Mouse (Mus musculus) heart, postnatal 0 days (tissue): ENCODE data around the gene Gmnc. TPM values are rescaled to one million over a fixed set of nuclear protein-coding genes. Genes with fewer than 3 reads are reported as not detected.

Source experiments
- ATAC-seq: fragments of 200-750 bp; cut with Nextera tagmentation; 2 replicates; pipeline ENCODE4 v1.8.0; 2017; ENCODE audit warnings: low read depth, moderate number of reproducible peaks, moderate library complexity; ENCODE audit not compliant: insufficient read depth
- DNase-seq: peaks from one replicate; pipeline ENCODE4 v3.0.0-alpha.2; 2016; ENCODE audit warnings: low spot score
- H3K27ac ChIP-seq: fragments of 300-500 bp; sonication (generic); 2 replicates; pipeline ENCODE4 v1.5.1; 2014; ENCODE audit warnings: low read depth, mild to moderate bottlenecking
- H3K27me3 ChIP-seq: fragments of 300-500 bp; sonication (generic); 2 replicates; pipeline ENCODE4 v1.6.1; 2014; ENCODE audit warnings: low read length, mixed read lengths; ENCODE audit not compliant: control insufficient read depth, insufficient read depth
- H3K36me3 ChIP-seq: fragments of 300-500 bp; sonication (generic); replicated peaks from 2 replicates; pipeline ENCODE4 v1.6.1; 2014; ENCODE audit warnings: low read length, mixed read lengths; ENCODE audit not compliant: control insufficient read depth, insufficient read depth
- H3K4me1 ChIP-seq: fragments of 300-500 bp; sonication (generic); 2 replicates; pipeline ENCODE4 v1.6.1; 2014; ENCODE audit warnings: antibody characterized with exemption; ENCODE audit not compliant: control insufficient read depth, insufficient read depth
- H3K4me2 ChIP-seq: fragments of 300-500 bp; sonication (generic); 2 replicates; pipeline ENCODE4 v1.6.1; 2014; ENCODE audit warnings: low read depth, mild to moderate bottlenecking, low read length, moderate library complexity
- H3K4me3 ChIP-seq: fragments of 300-500 bp; sonication (generic); 2 replicates; pipeline ENCODE4 v1.5.1; 2014; ENCODE audit warnings: low read depth, low read length
- H3K9ac ChIP-seq: fragments of 300-500 bp; sonication (generic); replicated peaks from 2 replicates; pipeline ENCODE4 v1.6.1; 2014; ENCODE audit warnings: low read depth, low read length, mixed read lengths
- H3K9me3 ChIP-seq: fragments of 300-500 bp; sonication (generic); replicated peaks from 2 replicates; pipeline ENCODE4 v1.6.1; 2016; ENCODE audit warnings: low read length; ENCODE audit not compliant: control insufficient read depth
- CTCF ChIP-seq: IDR thresholded peaks from 2 replicates; pipeline ENCODE4 v1.5.1; 2016; ENCODE audit warnings: antibody characterized with exemption, control low read depth, low read depth
- EP300 ChIP-seq: IDR thresholded peaks from 2 replicates; pipeline ENCODE4 v1.6.1; 2016; ENCODE audit warnings: antibody characterized with exemption, low read depth
- WGBS: fragments of 180-500 bp; shearing (Covaris S2); extraction: QIAGEN DNeasy Blood & Tissue Kit; methylation state at CpG from one replicate; pipeline ENCODE4 v1.1.7; 2014; 5-methylcytosine and 5-hydroxymethylcytosine counted together
- polyA plus RNA-seq: library from polyadenylated mRNA; unstranded; fragments of >200 nt; fragmentation: Nextera tagmentation; extraction: Ambion mirVana; gene quantifications from 2 replicates; pipeline ENCODE4 v1.2.1, GENCODE M21; 2015
- total RNA-seq: library from RNA; depleted of rRNA; stranded (reverse); fragments of >200 nt; gene quantifications from 2 replicates; pipeline ENCODE4 v1.2.3, GENCODE M21; 2014; ENCODE audit warnings: low replicate concordance; rRNA removed

Gene Gmnc
- total RNA-seq (not detected in 2 replicates), polyA plus RNA-seq (not detected in 2 replicates)

GRCm38 (mm10) chr16:26991477-26992300 is at the start of gene Gmnc:
TSS of gene Gmnc (minus strand) at chr16:26991652.
- H3K4me1 ChIP-seq: no peaks in the 10 kb centered on the region
- H3K4me2 ChIP-seq: no peak within 1 kb of the TSS
- no peak within 1 kb of the TSS for H3K9ac ChIP-seq
- ATAC-seq (no peak), DNase-seq (no peak)
- no peaks in the 10 kb centered on the region for H3K36me3 ChIP-seq
- H3K9me3 ChIP-seq: no peaks in the 10 kb centered on the region
- 52% methylated on average over 13 of the region's 13 CpGs for WGBS
- H3K4me3 ChIP-seq: no peak within 1 kb of the TSS
- no peak within 1 kb of the TSS for H3K27ac ChIP-seq
- TF ChIP-seq CTCF (no peak), EP300 (no peak)
- no peaks in the 10 kb centered on the region for H3K27me3 ChIP-seq

- DNase-seq: no peak
- Histone ChIP-seq H3K4me2 (no peak overlapping the region), H3K9me3 (no peaks in the 10 kb centered on the region), H3K27me3 (no peaks in the 10 kb centered on the region), H3K4me3 (no peak overlapping the region), H3K4me1 (no peaks in the 10 kb centered on the region), H3K36me3 (no peaks in the 10 kb centered on the region), H3K27ac (no peak overlapping the region), H3K9ac (no peak overlapping the region)
- TF ChIP-seq EP300: no peak
- no peak for TF ChIP-seq CTCF
- no peak for ATAC-seq
- 84% methylated on average over 2 of the region's 2 CpGs for WGBS
These were observed 35.8 kb upstream of the Gmnc start for GRCm38 (mm10) chr16:27027281-27027680.

GRCm38 (mm10) chr16:27026226-27026625 is 34.8 kb upstream of the Gmnc start:
- 66% methylated on average over 4 of the region's 4 CpGs for WGBS
- TF ChIP-seq EP300: no peak
- TF ChIP-seq CTCF: no peak
- no peak overlapping the region for H3K27ac ChIP-seq
- DNase-seq (no peak), ATAC-seq (no peak)
- no peak overlapping the region for H3K9ac ChIP-seq
- no peak overlapping the region for H3K4me2 ChIP-seq
- no peaks in the 10 kb centered on the region for H3K36me3 ChIP-seq
- no peaks in the 10 kb centered on the region for H3K27me3 ChIP-seq
- no peak overlapping the region for H3K4me3 ChIP-seq
- no peaks in the 10 kb centered on the region for H3K9me3 ChIP-seq
- H3K4me1 ChIP-seq: no peaks in the 10 kb centered on the region

GRCm38 (mm10) chr16:27022746-27023145 is 31.3 kb upstream of the Gmnc start:
- TF ChIP-seq EP300 (no peak), CTCF (no peak)
- Histone ChIP-seq H3K4me3 (no peak overlapping the region), H3K36me3 (no peaks in the 10 kb centered on the region), H3K9me3 (no peaks in the 10 kb centered on the region), H3K4me1 (no peaks in the 10 kb centered on the region), H3K27me3 (no peaks in the 10 kb centered on the region), H3K27ac (no peak overlapping the region), H3K9ac (no peak overlapping the region), H3K4me2 (no peak overlapping the region)
- DNase-seq (no peak), ATAC-seq (no peak)
- 75% methylated on average over 2 of the region's 2 CpGs for WGBS

GRCm38 (mm10) chr16:27017309-27017708 is 25.9 kb upstream of the Gmnc start:
- no peaks in the 10 kb centered on the region for H3K27me3 ChIP-seq
- H3K36me3 ChIP-seq: no peaks in the 10 kb centered on the region
- no peak overlapping the region for H3K4me2 ChIP-seq
- no peak for DNase-seq
- H3K9ac ChIP-seq: no peak overlapping the region
- no peak for ATAC-seq
- H3K4me3 ChIP-seq: no peak overlapping the region
- 43% methylated on average over 4 of the region's 4 CpGs for WGBS
- no peaks in the 10 kb centered on the region for H3K9me3 ChIP-seq
- no peaks in the 10 kb centered on the region for H3K4me1 ChIP-seq
- no peak for TF ChIP-seq EP300
- TF ChIP-seq CTCF: no peak
- H3K27ac ChIP-seq: no peak overlapping the region

GRCm38 (mm10) chr16:27002714-27003113 is 11.3 kb upstream of the Gmnc start:
- Histone ChIP-seq H3K9me3 (no peaks in the 10 kb centered on the region), H3K9ac (no peak overlapping the region), H3K27ac (no peak overlapping the region), H3K27me3 (no peaks in the 10 kb centered on the region), H3K36me3 (no peaks in the 10 kb centered on the region), H3K4me1 (no peaks in the 10 kb centered on the region), H3K4me2 (no peak overlapping the region), H3K4me3 (no peak overlapping the region)
- TF ChIP-seq CTCF: no peak
- no peak for DNase-seq
- 73% methylated on average over 1 of the region's 1 CpGs for WGBS
- no peak for ATAC-seq
